Mouse (Mus musculus) heart, postnatal 4 days (tissue): Measurements from ENCODE around the gene Zc3h12d. TPM values are rescaled to one million over a fixed set of nuclear protein-coding genes. Genes with fewer than 3 reads are reported as not detected.
A peak's percentile ranks its signal among the peaks of the same experiment; 100 is the strongest.
"Not testable (repeated sequence)": the region's sequence is repeated elsewhere in the genome, so short reads cannot be mapped to it uniquely, and the experiment has no call there.

Experiments
- DNase-seq: peaks from one replicate; pipeline ENCODE4 v3.0.0; 2021
- microRNA-seq, 2 experiments: library from miRNA; unstranded; fragments of <30 nt; microRNA quantifications; one replicate each; pipeline ENCODE4 v1.2.0; 2021 to 2022
- total RNA-seq, 2 experiments: library from RNA; stranded (reverse); gene quantifications; 2 replicates each; pipeline ENCODE4 v1.2.3; 2021

The Zc3h12d gene
- total RNA-seq, 2 experiments from 2014 or later = 0.20 to 0.26 TPM

GRCm38 (mm10) chr10:7874194-7874593, 41.9 kb downstream of the Zc3h12d start:
- no peak for DNase-seq

GRCm38 (mm10) chr10:7880283-7880682, 48.0 kb downstream of the Zc3h12d start:
- not testable (repeated sequence) for DNase-seq

- no peak for DNase-seq
Observed at GRCm38 (mm10) chr10:7881971-7882370, 49.7 kb downstream of the Zc3h12d start.

- DNase-seq = peak; percentile 83
Observed at GRCm38 (mm10) chr10:7883524-7883923, 51.3 kb downstream of the Zc3h12d start.

- DNase-seq = no peak
Observed at GRCm38 (mm10) chr10:7888256-7888868, 56.1 kb downstream of the Zc3h12d start.

GRCm38 (mm10) chr10:7900719-7901627, 68.7 kb downstream of the Zc3h12d start:
- no peak for DNase-seq

GRCm38 (mm10) chr10:7904157-7904556, 71.9 kb downstream of the Zc3h12d start:
- DNase-seq = no peak

GRCm38 (mm10) chr10:7907151-7907550, 74.9 kb downstream of the Zc3h12d start:
- DNase-seq = no peak

GRCm38 (mm10) chr10:7911268-7911667, 79.0 kb downstream of the Zc3h12d start:
- DNase-seq = peak; percentile 19

Small RNA genes lying within 50 kb of the gene (microRNA-seq; reads per million reads assigned to microRNA genes)
- gene Mir5104 = 1.0 to 1.6 reads per million in 2 experiments

Other genes starting within 250 kb of the Zc3h12d start
- 1 to 10 TPM; 1.4 to 1.5 TPM for gene Lrp11, start 242.7 kb upstream of the Zc3h12d start, total RNA-seq
- gene Nup43, start 165.0 kb upstream of the Zc3h12d start, total RNA-seq = 10 to 100 TPM; 14.8 to 15.5 TPM
- gene Pcmt1, start 151.3 kb upstream of the Zc3h12d start, total RNA-seq = 100 to 1,000 TPM; 106 to 110 TPM
- 10 to 100 TPM; 22.1 to 24.2 TPM for gene Lats1, start 151.3 kb upstream of the Zc3h12d start, total RNA-seq
- gene Katna1, start 106.5 kb upstream of the Zc3h12d start, total RNA-seq = 10 to 100 TPM; 16.3 to 17.1 TPM
- gene Ginm1, start 39.6 kb upstream of the Zc3h12d start, total RNA-seq = 10 to 100 TPM; 56.9 to 65.3 TPM
- gene Ppil4, start 39.6 kb upstream of the Zc3h12d start, total RNA-seq = 10 to 100 TPM; 19.0 to 20.8 TPM
- gene Tab2, start 123.8 kb downstream of the Zc3h12d start, total RNA-seq = 10 to 100 TPM; 75.5 to 76.6 TPM